Mouse (Mus musculus) CH12.LX (cell line): ENCODE measurements at regions not wholly inside any gene's neighbourhood (a gene's known extent, or its start where the extent isn't known, plus 50 kb on each side); places are given as distances from the start of the nearest gene placed in this dataset.

Experiments
- DNase-seq: peaks from one replicate; pipeline ENCODE4 v3.0.0-alpha.2; 2013; ENCODE audit errors: extremely low read depth
- H3K27ac ChIP-seq: 2 replicates; pipeline ENCODE4 v1.5.1; 2012; ENCODE audit warnings: low read depth, mild to moderate bottlenecking, control low read depth, moderate library complexity; ENCODE audit not compliant: insufficient read depth
- H3K27me3 ChIP-seq: replicated peaks from 2 replicates; pipeline ENCODE3; 2012; ENCODE audit warnings: inconsistent platforms
- H3K36me3 ChIP-seq, 2 experiments: replicated peaks in 1 of 2; 2 replicates each; pipeline versions ENCODE3 to v1.6.1; 2012; ENCODE audit warnings: inconsistent platforms in 1 of 2, low read length in 1 of 2, mild to moderate bottlenecking in 1 of 2, mixed read lengths in 1 of 2, moderate library complexity in 1 of 2; ENCODE audit not compliant: control insufficient read depth in 1 of 2, insufficient read depth in 1 of 2
- H3K4me1 ChIP-seq, 2 experiments: 2 replicates each; pipeline ENCODE4 v1.6.1; 2012; ENCODE audit warnings: inconsistent platforms in 1 of 2, moderate library complexity in 1 of 2; ENCODE audit not compliant: insufficient read depth in 2 of 2, control insufficient read depth in 1 of 2
- H3K4me2 ChIP-seq: 2 replicates; pipeline ENCODE4 v1.6.1; 2012; ENCODE audit warnings: low read depth, mild to moderate bottlenecking, control low read depth; ENCODE audit not compliant: poor library complexity, insufficient read depth, severe bottlenecking
- H3K4me3 ChIP-seq, 3 experiments: fragments of 150-350 bp in 1 of 3; sonication (generic) in 1 of 3; replicated peaks in 1 of 3; 2 replicates each; pipeline versions ENCODE3 to v1.5.1; 2011 to 2012; ENCODE audit warnings: low read depth in 2 of 3, low read length in 2 of 3, mild to moderate bottlenecking in 2 of 3, moderate library complexity in 2 of 3, control low read depth in 1 of 3, improper control_type of control experiment in 1 of 3, inconsistent platforms in 1 of 3, mixed read lengths in 1 of 3; ENCODE audit not compliant: poor library complexity in 1 of 3
- H3K79me2 ChIP-seq: replicated peaks from 2 replicates; pipeline ENCODE4 v1.6.1; 2012; ENCODE audit warnings: mild to moderate bottlenecking, moderate library complexity; ENCODE audit not compliant: control insufficient read depth, poor library complexity, insufficient read depth, severe bottlenecking; ENCODE audit errors: extremely low read depth
- H3K9ac ChIP-seq: 2 replicates; pipeline ENCODE4 v1.6.1; 2012; ENCODE audit warnings: low read depth, mild to moderate bottlenecking, control low read depth, moderate library complexity; ENCODE audit not compliant: insufficient read depth
- H3K9me3 ChIP-seq: replicated peaks from 2 replicates; pipeline ENCODE3; 2012; ENCODE audit warnings: low read length, inconsistent platforms, mixed read lengths
- BHLHE40 ChIP-seq: IDR thresholded peaks from 2 replicates; pipeline ENCODE4 v1.6.1; 2011; ENCODE audit warnings: mild to moderate bottlenecking, low read depth, low read length, improper control_type of control experiment
- CHD1 ChIP-seq: IDR thresholded peaks from 2 replicates; pipeline ENCODE4 v1.6.1; 2012; ENCODE audit warnings: low read depth, low read length, improper control_type of control experiment, inconsistent platforms
- EP300 ChIP-seq: IDR thresholded peaks from 2 replicates; pipeline ENCODE4 v1.6.1; 2011; ENCODE audit warnings: low read length, improper control_type of control experiment
- ETS1 ChIP-seq: conservative IDR thresholded peaks from 2 replicates; pipeline ENCODE4 v1.6.1; 2012; ENCODE audit warnings: low read depth, mild to moderate bottlenecking, inconsistent platforms, low read length, improper control_type of control experiment, moderate library complexity
- GABPA ChIP-seq: IDR thresholded peaks from 2 replicates; pipeline ENCODE4 v1.6.1; 2012; ENCODE audit warnings: low read depth, low read length, improper control_type of control experiment, inconsistent platforms; ENCODE audit not compliant: insufficient replicate concordance
- IRF4 ChIP-seq: IDR thresholded peaks from 2 replicates; pipeline ENCODE4 v1.6.1; 2014; ENCODE audit warnings: low read depth, mild to moderate bottlenecking, inconsistent platforms, low read length, improper control_type of control experiment
- JUND ChIP-seq: conservative IDR thresholded peaks from 2 replicates; pipeline ENCODE4 v1.6.1; 2011; ENCODE audit warnings: low read depth, low read length, improper control_type of control experiment
- MAFK ChIP-seq: IDR thresholded peaks from 2 replicates; pipeline ENCODE4 v1.6.1; 2011; ENCODE audit warnings: low read length, improper control_type of control experiment; ENCODE audit not compliant: insufficient replicate concordance
- MAX ChIP-seq: IDR thresholded peaks from 2 replicates; pipeline ENCODE4 v1.6.1; 2011; ENCODE audit warnings: low read length, improper control_type of control experiment
- MAZ ChIP-seq: IDR thresholded peaks from 2 replicates; pipeline ENCODE4 v1.6.1; 2012; ENCODE audit warnings: low read depth, mild to moderate bottlenecking, inconsistent platforms, low read length, improper control_type of control experiment, moderate library complexity
- MEF2A ChIP-seq: IDR thresholded peaks from 2 replicates; pipeline ENCODE4 v1.6.1; 2014; ENCODE audit warnings: low read depth, mild to moderate bottlenecking, inconsistent platforms, low read length, improper control_type of control experiment, borderline replicate concordance
- MXI1 ChIP-seq: IDR thresholded peaks from 2 replicates; pipeline ENCODE4 v1.6.1; 2011; ENCODE audit warnings: mild to moderate bottlenecking, low read depth, low read length, improper control_type of control experiment
- MYC ChIP-seq: IDR thresholded peaks from 2 replicates; pipeline ENCODE4 v1.6.1; 2011; ENCODE audit warnings: low read depth, mild to moderate bottlenecking, improper control_type of control experiment, low read length
- NRF1 ChIP-seq: IDR thresholded peaks from 2 replicates; pipeline ENCODE4 v1.6.1; 2014; ENCODE audit warnings: low read depth, mild to moderate bottlenecking, inconsistent platforms, low read length, improper control_type of control experiment, moderate library complexity
- POLR2A ChIP-seq: IDR thresholded peaks from 2 replicates; pipeline ENCODE4 v1.6.1; 2011; ENCODE audit warnings: low read depth, mild to moderate bottlenecking, improper control_type of control experiment, low read length
- POLR2AphosphoS2 ChIP-seq: IDR thresholded peaks from 2 replicates; pipeline ENCODE4 v1.6.1; 2011; ENCODE audit warnings: low read depth, low read length, improper control_type of control experiment
- SMC3 ChIP-seq: IDR thresholded peaks from 2 replicates; pipeline ENCODE4 v1.6.1; 2011; ENCODE audit warnings: low read depth, low read length, improper control_type of control experiment
- ZC3H11A ChIP-seq: IDR thresholded peaks from 2 replicates; pipeline ENCODE4 v1.6.1; 2012; ENCODE audit warnings: low read depth, mild to moderate bottlenecking, inconsistent platforms, low read length, improper control_type of control experiment
- ZNF384 ChIP-seq: IDR thresholded peaks from 2 replicates; pipeline ENCODE4 v1.6.1; 2012; ENCODE audit warnings: low read depth, low read length, improper control_type of control experiment, inconsistent platforms
- dilution Hi-C: fragments of 300-500 bp; cut with MboI; formaldehyde crosslinking; loops from 2 replicates; pipeline ENCODE4 v1.14.3; 2020; ENCODE audit warnings: low sequenced_read_pairs; ENCODE audit not compliant: extremely low pct_unique_long_range_greater_than_20kb, extremely low pct_ligation_motif_present
- in situ Hi-C: fragments of 300-500 bp; cut with MboI; formaldehyde crosslinking; loops from 3 replicates; pipeline ENCODE4 v1.14.3; 2019; ENCODE audit warnings: low sequenced_read_pairs, low pct_ligation_motif_present, low pct_unique_long_range_greater_than_20kb, mixed read lengths

DNA sequence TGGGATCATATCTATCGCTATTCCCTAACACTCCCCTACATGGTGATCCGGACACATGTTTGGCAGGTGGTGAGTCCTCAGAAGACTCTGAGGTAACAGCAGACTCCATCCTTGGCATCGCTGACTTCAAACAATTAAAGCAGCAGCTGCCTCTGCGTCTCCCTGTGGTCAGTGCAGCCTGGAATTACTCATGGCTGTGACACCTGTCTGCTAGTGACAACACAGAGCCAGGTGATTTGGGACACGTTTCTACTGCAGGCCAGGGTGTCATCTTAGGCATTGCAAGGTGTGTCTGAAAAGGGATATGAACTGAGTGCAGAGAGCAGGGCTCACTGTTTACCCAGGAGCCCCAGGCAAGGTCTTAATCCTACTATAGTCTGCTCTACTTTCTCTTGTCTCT is 58.8 kb upstream of the Errfi1 start:
- peaks cover 3 to 14% of the 10 kb centered on the region in 2 experiments; a peak in 3 of 4 replicates for H3K4me1 ChIP-seq
- H3K27me3 ChIP-seq: no peaks in the 10 kb centered on the region
- TF ChIP-seq IRF4 (no peak), EP300 (no peak)
- dilution Hi-C loops: no loop called here
- H3K4me2 ChIP-seq: no peak overlapping the region
- no peak overlapping the region for H3K27ac ChIP-seq
- in situ Hi-C loops: no loop called here
- H3K9me3 ChIP-seq: no peaks in the 10 kb centered on the region
- no peaks in the 10 kb centered on the region for H3K79me2 ChIP-seq
- H3K36me3 ChIP-seq: no peaks in the 10 kb centered on the region
- no peak for DNase-seq
- no peak overlapping the region for H3K4me3 ChIP-seq
- no peak overlapping the region for H3K9ac ChIP-seq

DNA sequence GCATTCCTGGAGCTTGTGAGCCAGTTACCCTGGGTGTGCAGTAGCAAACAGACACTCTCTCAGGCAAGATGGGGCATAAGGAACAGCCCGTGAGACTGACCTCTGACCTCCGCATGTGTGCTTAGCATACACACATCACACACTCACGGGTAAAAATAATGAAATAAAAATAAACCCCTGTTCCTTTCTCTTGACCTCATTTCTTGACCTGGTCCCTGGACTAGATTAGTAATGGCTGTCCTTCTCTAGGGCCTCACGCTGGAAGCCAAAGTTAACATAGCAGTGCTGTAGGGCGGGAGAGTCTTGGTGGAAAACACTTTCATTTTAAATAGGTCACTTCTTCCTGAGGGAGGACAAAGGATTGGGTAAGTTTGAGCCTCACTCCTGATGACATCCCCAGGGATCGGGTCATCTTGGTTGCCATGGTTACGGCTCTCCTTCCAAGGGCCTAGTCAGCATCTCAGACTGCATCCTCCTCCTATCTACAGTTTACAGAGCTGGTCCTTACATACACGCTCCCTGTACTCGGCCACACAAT is 59.4 kb upstream of the Errfi1 start:
- Histone ChIP-seq H3K27me3 (no peaks in the 10 kb centered on the region), H3K27ac (no peak overlapping the region), H3K79me2 (no peaks in the 10 kb centered on the region), H3K4me1 (peaks cover 3 to 9% of the 10 kb centered on the region in 2 experiments; a peak in 3 of 4 replicates), H3K9me3 (no peaks in the 10 kb centered on the region), H3K4me3 (no peak overlapping the region), H3K9ac (no peak overlapping the region), H3K36me3 (no peaks in the 10 kb centered on the region), H3K4me2 (no peak overlapping the region)
- DNase-seq: no peak
- in situ Hi-C loops: no loop called here
- TF ChIP-seq ETS1: no peak
- TF ChIP-seq CHD1: no peak
- dilution Hi-C loops: no loop called here

DNA sequence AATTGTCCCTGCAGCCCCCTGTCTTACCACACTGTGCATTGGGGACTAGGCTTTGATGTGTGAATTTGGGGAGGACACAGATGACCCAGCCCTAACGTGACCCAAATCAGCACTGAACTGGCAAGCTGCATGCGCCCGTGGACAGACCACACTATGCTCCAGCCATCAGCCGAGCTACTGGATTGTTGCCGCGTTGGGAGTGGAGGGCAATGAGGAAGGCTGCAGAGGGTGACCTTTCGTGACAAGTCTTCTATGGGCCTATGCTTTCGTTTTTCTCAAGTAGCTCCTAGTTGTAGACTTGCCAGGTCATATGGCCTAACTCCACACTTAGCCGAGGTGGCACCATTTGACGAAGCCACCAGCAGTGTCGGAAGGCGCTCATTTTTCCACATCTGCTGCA is 60.6 kb upstream of the Errfi1 start:
- H3K4me3 ChIP-seq: no peak overlapping the region
- no peak for DNase-seq
- no peak overlapping the region for H3K27ac ChIP-seq
- dilution Hi-C loops: no loop called here
- TF ChIP-seq GABPA: no peak
- no peak for TF ChIP-seq MAX
- TF ChIP-seq MYC: no peak
- TF ChIP-seq SMC3: no peak
- TF ChIP-seq POLR2AphosphoS2: no peak
- TF ChIP-seq MEF2A: no peak
- TF ChIP-seq JUND: no peak
- no peak for TF ChIP-seq ZC3H11A
- no peak for TF ChIP-seq MXI1
- TF ChIP-seq NRF1: no peak
- no peak for TF ChIP-seq MAZ
- TF ChIP-seq ZNF384: no peak
- no peak for TF ChIP-seq POLR2A
- no peak for TF ChIP-seq MAFK
- no peak for TF ChIP-seq BHLHE40
- H3K27me3 ChIP-seq: no peaks in the 10 kb centered on the region
- H3K4me2 ChIP-seq: no peak overlapping the region
- in situ Hi-C loops: no loop called here
- H3K9me3 ChIP-seq: no peaks in the 10 kb centered on the region
- peaks cover 0 to 4% of the 10 kb centered on the region in 2 experiments; a peak in 2 of 4 replicates for H3K4me1 ChIP-seq
- no peaks in the 10 kb centered on the region for H3K79me2 ChIP-seq
- H3K9ac ChIP-seq: no peak overlapping the region
- H3K36me3 ChIP-seq: no peaks in the 10 kb centered on the region
